Mouse (Mus musculus): ENCODE data around the gene C1rl.
"Not testable (repeated sequence)": the region's sequence is repeated elsewhere in the genome, so short reads cannot be mapped to it uniquely, and the experiment has no call there.

Gene C1rl

DNA sequence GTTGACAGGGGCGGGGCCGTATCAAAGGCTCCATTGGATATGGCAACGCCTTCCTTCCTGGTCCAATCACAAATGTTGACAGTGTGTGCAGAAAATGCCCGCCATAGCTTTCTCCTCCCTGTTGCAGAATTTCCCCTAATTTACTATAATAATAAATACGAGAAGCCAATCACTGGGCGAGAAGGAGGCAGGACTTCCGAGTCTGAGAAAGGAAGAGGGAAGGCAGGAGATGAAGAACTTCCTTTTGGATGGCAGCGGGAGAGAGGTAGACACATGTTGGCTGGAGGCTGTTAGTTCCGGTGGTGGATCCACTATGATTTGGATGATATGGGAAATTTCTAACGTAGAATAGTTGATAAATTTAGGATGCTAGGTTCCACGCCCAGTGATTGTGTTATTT, 18.3 kb upstream of the C1rl start:
- no peak for DNase-seq

DNA sequence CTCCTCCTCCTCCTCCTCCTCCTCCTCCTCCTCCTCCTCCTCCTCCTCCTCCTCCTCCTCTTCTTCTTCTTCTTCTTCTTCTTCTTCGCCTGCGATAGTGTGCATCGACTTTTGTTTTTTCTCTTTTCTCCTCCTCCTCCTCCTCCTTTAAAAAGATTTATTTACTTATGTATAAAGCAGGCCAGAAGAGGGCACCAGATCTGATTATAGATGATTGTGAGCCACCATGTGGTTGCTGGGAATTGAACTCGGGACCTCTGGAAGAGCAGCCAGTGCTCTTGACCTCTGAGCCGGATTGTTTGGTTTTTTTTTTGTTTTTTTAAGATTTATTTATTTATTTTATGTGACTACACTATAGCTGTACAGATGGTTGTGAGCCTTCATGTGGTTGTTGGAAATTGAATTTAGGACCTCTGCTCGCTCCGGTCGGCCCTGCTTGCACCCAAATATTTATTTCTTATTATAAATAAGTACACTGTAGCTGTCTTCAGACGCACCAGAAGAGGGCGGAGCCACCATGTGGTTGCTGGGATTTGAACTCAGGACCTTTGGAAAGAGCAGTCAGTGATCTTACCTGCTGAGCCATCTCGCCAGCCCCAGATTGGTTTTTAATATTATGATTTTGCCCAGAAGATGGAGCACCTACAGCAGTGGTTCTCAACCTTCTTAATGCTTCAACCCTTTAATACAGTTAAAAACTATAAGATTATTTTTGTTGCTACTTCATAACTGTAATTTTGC, 17.4 kb upstream of the C1rl start:
- not testable (repeated sequence) for DNase-seq

DNA sequence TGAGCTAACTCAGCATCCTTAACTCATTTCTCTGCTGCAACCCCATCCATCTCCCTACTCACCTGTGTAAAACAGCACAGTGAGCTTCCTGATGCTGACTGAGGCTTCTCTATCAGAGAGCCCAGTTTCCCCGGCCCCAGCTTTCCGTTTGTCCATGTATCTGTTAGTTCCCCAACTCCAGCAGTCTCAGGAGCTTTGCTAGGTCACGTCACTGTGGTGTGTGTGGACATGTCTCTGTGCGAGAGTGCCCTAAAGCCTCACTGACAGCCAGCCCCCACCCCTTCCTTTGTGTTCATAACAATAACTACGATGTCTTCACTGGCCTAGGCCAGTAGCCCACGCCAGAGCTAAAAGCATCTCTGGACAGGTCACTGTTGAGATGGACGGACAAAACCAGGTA, 16.7 kb upstream of the C1rl start:
- no peak for DNase-seq

GRCm38 (mm10) chr6:124476796-124477195, 16.1 kb upstream of the C1rl start:
- no peak for DNase-seq

DNA sequence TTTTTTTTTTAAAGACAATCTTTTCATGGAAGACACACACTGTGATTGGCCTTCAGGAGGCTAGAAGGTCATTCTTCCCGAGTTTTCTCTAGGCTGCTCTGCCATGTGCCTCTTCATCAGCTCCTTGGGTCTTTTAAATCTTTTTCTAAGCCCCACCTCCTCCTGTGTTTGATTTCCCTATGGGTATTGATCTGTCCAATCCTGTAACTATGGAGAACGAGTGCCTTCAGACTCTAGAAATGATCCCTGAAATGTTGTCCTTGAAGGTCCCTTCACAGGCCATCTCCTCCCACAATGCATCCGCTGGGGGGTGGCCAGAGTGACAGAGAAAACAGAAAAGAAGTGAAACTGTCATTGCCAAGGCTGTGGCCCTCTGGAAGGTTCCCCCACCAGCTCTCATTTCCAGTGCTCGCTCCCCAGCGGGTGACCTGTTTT, 15.7 kb upstream of the C1rl start:
- DNase-seq, result no peak

- no peak for DNase-seq
Measured at GRCm38 (mm10) chr6:124477922-124478651, 14.8 kb upstream of the C1rl start.

- no peak for DNase-seq
Measured at GRCm38 (mm10) chr6:124478874-124479572, 13.9 kb upstream of the C1rl start.

GRCm38 (mm10) chr6:124479573-124479930, 13.4 kb upstream of the C1rl start:
- DNase-seq, result no peak

GRCm38 (mm10) chr6:124480295-124480694, 12.6 kb upstream of the C1rl start:
- peak in 1 of 2 experiments; percentile 40 for DNase-seq

GRCm38 (mm10) chr6:124481571-124481970, 11.3 kb upstream of the C1rl start:
- peak; percentile 53 to 71 for DNase-seq

DNA sequence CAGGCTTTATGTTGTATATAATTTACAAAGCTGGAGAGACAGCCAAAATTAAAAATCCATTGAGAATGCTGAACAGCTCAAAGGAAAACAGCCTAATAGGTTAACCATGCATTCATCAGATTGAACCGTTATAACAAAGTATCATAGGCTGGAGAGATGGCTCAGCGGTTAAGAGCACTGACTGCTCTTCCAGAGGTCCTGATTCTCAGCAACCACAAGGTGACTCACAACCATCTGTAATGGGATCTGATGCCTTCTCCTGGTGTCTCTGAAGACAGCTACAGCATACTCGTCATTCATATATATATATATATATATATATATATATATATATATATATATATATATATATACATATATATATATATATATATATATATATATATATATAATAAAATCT, 9.1 kb upstream of the C1rl start:
- DNase-seq, result not testable (repeated sequence)

- no peak for DNase-seq
Measured at GRCm38 (mm10) chr6:124484851-124485250, 8.1 kb upstream of the C1rl start.

DNA sequence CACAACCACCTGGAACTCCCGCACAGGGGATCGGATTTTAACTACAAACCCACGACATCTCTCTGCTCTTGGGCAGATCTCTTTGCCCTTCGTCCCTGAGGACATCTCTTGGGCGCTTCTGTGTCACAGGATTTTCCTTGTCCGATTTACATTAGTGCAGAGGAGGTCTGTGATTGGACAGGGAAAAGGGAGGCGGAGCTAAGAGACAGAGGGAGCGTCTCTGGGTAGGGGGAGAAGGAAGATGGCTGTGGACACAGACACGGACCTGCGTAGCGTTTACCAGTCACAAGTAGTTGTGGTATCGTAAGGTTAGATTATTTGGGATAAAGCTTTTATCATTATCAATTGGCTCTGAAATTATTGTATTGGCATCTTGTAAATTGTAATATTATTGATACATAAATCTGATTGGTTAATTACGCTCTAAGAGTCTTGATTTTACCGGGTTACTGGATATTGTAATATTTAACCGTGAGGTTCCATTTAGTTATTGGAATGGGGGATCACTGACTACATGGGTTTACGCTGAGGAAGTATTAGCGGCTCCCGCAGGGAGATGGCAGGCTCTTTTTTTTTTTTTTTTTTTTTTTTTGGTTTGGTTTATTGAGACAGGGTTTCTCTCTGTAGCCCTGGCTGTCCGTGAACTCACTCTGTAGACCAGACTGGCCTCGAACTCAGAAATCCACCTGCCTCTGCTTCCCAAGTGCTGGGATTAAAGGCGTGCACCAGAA, 7.3 kb upstream of the C1rl start:
- peak in 1 of 2 experiments; percentile 38 for DNase-seq

DNA sequence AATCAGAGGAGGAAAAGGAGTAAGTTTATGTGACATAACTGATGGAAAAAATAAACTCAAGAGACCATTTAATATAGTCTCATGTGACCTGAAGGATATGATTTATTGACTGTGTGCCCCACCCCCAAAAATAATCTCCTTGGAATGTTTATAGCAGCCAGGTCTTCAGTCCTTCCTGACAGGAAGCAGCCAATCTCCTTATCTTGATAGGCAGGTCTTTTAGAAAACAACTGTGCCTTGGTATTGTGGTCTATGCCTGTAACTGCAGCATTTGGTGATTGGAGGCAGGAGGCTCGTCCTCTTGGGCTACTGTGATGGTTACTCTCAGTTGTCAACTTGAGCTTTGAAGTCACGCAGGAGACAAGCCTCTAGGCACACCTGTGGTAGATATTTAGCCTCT, 5.4 kb upstream of the C1rl start:
- DNase-seq, result no peak

GRCm38 (mm10) chr6:124488952-124489351, 4.0 kb upstream of the C1rl start:
- DNase-seq, result no peak

- no peak for DNase-seq
Measured at GRCm38 (mm10) chr6:124491427-124491826, 1.5 kb upstream of the C1rl start.

DNA sequence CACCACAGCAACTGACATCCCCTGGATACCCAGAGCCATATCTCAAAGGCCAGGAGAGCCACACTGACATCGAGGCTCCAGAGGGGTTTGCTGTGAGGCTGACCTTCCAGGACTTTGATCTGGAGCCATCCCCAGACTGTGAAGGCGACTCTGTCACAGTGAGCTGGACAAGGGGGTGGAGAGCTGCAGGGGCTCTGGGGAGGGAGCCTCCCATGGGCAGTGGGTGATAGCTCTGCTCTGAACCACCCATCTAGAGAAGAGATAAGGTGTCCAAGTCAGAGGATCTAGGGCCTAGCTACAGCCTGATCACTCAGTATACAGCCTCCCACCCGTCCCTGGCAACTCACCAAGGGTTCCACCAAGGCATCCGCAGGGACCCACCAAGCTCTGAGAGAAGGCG, 973 bp downstream of the C1rl start:
- no peak for DNase-seq

DNA sequence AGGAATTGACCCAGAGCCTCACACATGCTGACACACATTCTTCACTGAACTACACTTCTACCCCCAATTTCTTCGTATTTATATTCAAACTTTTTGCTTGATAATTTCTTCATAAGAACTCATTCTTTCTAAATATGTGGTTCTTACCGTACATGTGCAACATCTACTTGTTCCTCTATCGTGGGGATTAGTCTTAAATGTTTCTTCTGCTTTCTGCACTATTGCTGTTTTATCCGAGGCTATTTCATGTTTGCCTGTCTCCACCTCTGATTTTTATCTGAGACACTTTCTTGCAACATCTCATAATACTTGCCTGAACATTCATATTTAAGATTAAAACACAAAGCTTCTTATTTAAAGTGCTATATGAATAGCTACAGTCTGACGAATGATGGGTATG, 3.1 kb downstream of the C1rl start:
- no peak for DNase-seq

- no peak for DNase-seq
Measured at GRCm38 (mm10) chr6:124499914-124500566, 7.1 kb downstream of the C1rl start.

DNA sequence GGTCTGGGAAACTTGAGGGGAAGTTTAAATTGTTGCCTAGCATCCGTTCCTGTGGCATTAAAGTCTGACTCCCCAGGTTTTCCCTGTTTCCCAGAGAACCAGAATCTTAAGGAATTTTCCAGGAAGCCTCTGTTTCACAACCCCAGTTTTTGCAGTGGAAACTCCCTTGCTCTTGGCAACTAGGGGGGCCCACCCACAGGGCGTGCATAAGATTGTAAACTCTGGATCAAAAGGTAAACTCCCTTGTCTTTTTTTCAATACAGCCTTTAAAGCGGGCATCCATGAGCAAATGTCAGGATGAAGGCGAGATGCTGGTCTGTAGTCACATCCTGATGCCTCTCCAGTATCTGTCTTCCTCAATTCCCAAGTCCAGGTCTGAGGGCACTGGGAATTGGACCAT, 8.6 kb downstream of the C1rl start:
- DNase-seq, result no peak

DNA sequence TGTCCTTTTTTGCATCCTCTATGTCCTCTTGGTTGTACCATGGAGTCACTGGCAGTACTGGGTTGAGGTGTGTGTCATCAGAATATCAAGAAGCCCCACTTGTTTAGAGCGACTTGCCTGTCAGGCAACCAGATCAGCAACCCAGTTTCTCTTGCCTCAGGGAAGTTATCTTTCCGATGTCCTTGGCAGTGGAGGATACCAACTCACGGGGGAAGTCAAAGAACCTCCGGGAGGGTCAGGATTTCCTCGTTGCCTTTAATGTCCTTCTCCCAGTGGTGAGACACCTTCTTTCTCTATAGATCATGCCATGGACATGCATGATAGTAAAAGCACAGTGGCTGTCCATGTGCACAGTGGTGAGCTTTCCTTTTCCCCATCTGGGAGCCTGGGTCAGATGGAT, 9.1 kb downstream of the C1rl start:
- DNase-seq, result no peak

DNA sequence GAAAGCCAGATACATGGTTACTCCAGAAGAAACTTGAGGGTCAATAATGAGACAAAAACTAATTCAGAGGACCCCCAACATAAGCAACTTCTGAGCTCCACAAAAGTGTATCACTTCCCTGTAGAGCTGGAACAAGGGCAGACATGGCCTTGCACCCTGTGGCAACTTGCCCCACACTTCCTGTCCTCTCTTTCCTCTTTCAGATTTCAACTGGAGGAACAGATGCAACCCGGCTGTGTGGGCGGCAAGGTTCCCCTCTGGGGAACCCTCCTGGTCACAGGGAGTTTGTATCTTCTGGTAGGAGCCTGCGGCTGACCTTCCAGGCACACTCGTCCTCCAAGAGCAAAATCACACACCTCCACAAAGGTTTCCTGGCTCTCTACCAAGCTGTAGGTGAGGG, 12.1 kb downstream of the C1rl start:
- DNase-seq, result no peak

- peak; percentile 20 to 63 for DNase-seq
Measured at GRCm38 (mm10) chr6:124506991-124507390, 14.1 kb downstream of the C1rl start.

Data from cerebellum, postnatal 25 days (tissue).